Mouse (Mus musculus): ENCODE measurements around the gene Rbm14. TPM values are rescaled to one million over a fixed set of nuclear protein-coding genes. Genes with fewer than 3 reads are reported as not detected.
A peak's percentile ranks its signal among the peaks of the same experiment; 100 is the strongest.

The Rbm14 gene
- polyA plus RNA-seq, 1 experiment from 2014 or later = 75.0 TPM

DNA sequence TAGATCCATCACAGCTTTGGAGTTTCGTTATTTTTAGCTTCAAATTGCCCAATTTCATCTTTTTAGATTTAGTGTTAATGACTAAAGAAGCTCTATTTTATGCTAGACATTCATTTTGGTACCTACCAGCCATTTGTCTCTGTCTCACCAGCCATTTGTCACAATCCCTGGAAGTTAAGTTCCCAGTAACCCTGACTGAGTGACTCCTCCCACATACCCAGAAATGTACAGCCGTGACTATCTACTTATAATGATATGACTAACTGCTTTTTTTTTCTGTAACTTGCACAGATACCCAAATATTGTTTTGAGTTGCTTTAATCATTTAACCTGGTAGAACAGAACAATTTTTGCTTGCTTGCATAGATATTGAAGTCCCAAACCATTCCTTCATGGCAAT lies 34.4 kb upstream of the Rbm14 start:
- H3K36me3 ChIP-seq (ENCODE audit: control insufficient read depth, insufficient read depth, low read length) = no peaks in the 10 kb centered on the region
- WGBS = 56% methylated on average over 2 of the region's 2 CpGs
- no peak overlapping the region for H3K9ac ChIP-seq (ENCODE audit: low read length)
- no peak overlapping the region for H3K4me2 ChIP-seq (ENCODE audit: low read depth, low read length)
- no peaks in the 10 kb centered on the region for H3K9me3 ChIP-seq (replicated peaks; ENCODE audit: control insufficient read depth, low read length)
- H3K27ac ChIP-seq (ENCODE audit: low read length) = no peak overlapping the region
- no peaks in the 10 kb centered on the region for H3K4me1 ChIP-seq (ENCODE audit: control insufficient read depth, insufficient read depth, low read length)
- no peak for ATAC-seq (ENCODE audit: insufficient read depth, low FRiP score)
- H3K4me3 ChIP-seq (replicated peaks; ENCODE audit: low read length) = no peak overlapping the region
- peaks cover 7% of the 10 kb centered on the region for H3K27me3 ChIP-seq (ENCODE audit: control insufficient read depth, insufficient read depth, low read length)

DNA sequence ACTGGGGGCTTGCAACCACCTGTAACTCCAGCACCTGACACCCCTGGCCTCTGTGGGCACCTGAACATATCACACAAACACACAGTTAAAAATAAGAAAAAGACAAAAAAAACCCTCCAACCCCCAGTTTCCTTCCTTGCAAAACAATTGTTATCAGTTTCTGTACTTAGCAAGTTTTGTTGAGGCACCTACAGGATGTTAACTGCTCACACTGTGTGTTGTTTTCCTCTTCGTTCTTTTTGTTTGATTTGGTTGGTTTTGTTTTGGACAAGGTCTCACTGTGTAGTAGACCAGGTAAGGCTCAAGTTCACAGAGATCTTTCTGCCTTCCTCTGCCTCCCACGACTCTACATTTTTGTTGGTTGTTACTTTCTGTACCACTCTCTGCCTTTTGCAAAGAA lies 31.2 kb upstream of the Rbm14 start:
- Histone ChIP-seq H3K9ac (ENCODE audit: low read length) (no peak overlapping the region), H3K4me2 (ENCODE audit: low read depth, low read length) (no peak overlapping the region), H3K4me3 (replicated peaks; ENCODE audit: low read length) (no peak overlapping the region), H3K27ac (ENCODE audit: low read length) (no peak overlapping the region), H3K36me3 (ENCODE audit: control insufficient read depth, insufficient read depth, low read length) (no peaks in the 10 kb centered on the region), H3K4me1 (ENCODE audit: control insufficient read depth, insufficient read depth, low read length) (peaks cover 12% of the 10 kb centered on the region), H3K9me3 (replicated peaks; ENCODE audit: control insufficient read depth, low read length) (no peaks in the 10 kb centered on the region), H3K27me3 (ENCODE audit: control insufficient read depth, insufficient read depth, low read length) (peaks cover 17% of the 10 kb centered on the region)
- no peak for ATAC-seq (ENCODE audit: insufficient read depth, low FRiP score)
- WGBS = 60% methylated on average over 2 of the region's 2 CpGs

DNA sequence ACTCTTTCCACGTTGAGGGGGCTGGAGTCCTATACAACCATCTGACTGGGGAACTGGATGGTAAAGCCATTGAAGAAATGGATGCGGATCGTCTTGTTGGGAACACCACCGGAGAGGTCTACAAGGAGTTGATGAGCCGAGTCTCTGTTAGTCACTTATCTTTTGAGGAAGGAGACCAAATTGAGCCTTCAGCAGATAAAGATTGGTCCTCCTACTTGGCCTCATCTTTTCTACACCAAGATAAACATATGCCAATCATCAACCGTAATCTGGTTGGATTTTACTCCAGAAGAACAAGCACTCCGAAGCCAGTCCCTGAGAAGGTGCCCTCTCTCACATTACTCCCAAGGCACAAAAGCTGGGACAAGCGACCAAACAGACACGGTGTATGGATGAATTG lies 29.4 kb upstream of the Rbm14 start:
- peaks cover 12% of the 10 kb centered on the region for H3K4me1 ChIP-seq (ENCODE audit: control insufficient read depth, insufficient read depth, low read length)
- H3K4me3 ChIP-seq (replicated peaks; ENCODE audit: low read length) = no peak overlapping the region
- 81% methylated on average over 9 of the region's 9 CpGs for WGBS
- H3K4me2 ChIP-seq (ENCODE audit: low read depth, low read length) = no peak overlapping the region
- H3K9me3 ChIP-seq (replicated peaks; ENCODE audit: control insufficient read depth, low read length) = no peaks in the 10 kb centered on the region
- no peak overlapping the region for H3K9ac ChIP-seq (ENCODE audit: low read length)
- peaks cover 17% of the 10 kb centered on the region for H3K27me3 ChIP-seq (ENCODE audit: control insufficient read depth, insufficient read depth, low read length)
- no peaks in the 10 kb centered on the region for H3K36me3 ChIP-seq (ENCODE audit: control insufficient read depth, insufficient read depth, low read length)
- H3K27ac ChIP-seq (ENCODE audit: low read length) = no peak overlapping the region
- no peak for ATAC-seq (ENCODE audit: insufficient read depth, low FRiP score)

DNA sequence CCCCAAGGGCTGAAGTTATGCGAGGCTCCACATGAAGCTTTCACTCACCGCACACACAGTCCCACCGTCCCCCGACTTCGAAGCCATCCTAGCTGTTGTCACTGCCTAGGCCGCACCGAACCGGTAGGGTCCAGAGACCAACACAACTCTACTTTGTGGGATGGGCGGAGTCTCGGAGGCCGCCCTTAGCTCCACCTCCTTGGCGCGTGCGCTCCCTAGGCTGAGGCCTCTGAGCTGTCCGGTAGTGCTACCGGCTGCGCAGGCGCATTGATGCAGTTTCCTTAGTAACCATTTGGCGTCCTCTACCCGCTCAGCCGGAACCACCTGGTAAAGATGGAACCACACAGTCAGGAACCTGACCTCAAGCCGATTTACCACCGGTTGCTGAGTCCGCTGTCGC lies 27.7 kb upstream of the Rbm14 start, which contains the start of the genes Ccs and Ccdc87:
Gene Ccs, minus strand, starts transcription at position 184 of the 400 bp plus-strand sequence.
Gene Ccdc87, plus strand, starts transcription at position 218 of the 400 bp plus-strand sequence.
- Histone ChIP-seq H3K27me3 (ENCODE audit: control insufficient read depth, insufficient read depth, low read length) (peaks cover 17% of the 10 kb centered on the region), H3K9me3 (replicated peaks; ENCODE audit: control insufficient read depth, low read length) (no peaks in the 10 kb centered on the region), H3K4me1 (ENCODE audit: control insufficient read depth, insufficient read depth, low read length) (peaks cover 12% of the 10 kb centered on the region), H3K4me3 (replicated peaks; ENCODE audit: low read length) (peak within 1 kb of the TSS; percentile 69), H3K27ac (ENCODE audit: low read length) (peak within 1 kb of the TSS; percentile 61; the same call in 1 of the 2 replicates), H3K9ac (ENCODE audit: low read length) (peak within 1 kb of the TSS; percentile 86), H3K4me2 (ENCODE audit: low read depth, low read length) (peak within 1 kb of the TSS; percentile 95), H3K36me3 (ENCODE audit: control insufficient read depth, insufficient read depth, low read length) (no peaks in the 10 kb centered on the region)
- WGBS = under 1% methylated on average over 25 of the region's 25 CpGs
- peak; percentile 98 for ATAC-seq (ENCODE audit: insufficient read depth, low FRiP score)

DNA sequence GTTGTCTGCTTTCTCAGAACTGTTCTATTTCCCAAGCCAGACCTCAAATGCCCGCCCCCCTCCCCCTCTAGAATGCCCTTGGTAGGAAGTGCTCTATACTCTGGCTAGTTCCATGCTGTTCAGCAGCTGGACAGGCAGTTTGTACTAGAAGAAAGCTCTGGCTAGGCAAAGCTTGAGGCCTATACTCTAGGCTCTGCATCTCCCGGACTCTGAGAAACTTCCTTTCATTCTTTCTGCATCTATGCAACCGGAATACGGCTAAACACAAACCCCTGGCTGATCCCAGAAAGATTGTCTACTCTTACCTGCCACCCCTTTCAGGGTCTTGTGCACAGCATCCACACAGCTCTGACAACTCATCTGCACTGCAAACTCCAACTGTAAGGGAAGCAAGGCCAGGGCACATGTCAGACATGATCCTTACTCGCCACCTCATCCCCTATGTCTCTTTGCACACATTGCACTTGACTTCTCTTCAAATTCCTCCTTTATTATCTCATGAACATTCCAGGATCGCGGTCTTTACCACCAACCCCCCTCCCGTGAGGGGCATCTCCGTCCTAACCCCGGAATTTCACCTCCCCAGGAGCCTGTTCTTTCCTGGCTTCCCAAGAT lies 27.2 kb upstream of the Rbm14 start:
- peaks cover 17% of the 10 kb centered on the region for H3K27me3 ChIP-seq (ENCODE audit: control insufficient read depth, insufficient read depth, low read length)
- 0 out of 2 replicates have a peak, but pooled peaks have one; percentile 4 for ATAC-seq (ENCODE audit: insufficient read depth, low FRiP score)
- peak overlapping the region; percentile 95 for H3K4me2 ChIP-seq (ENCODE audit: low read depth, low read length)
- peak overlapping the region; percentile 69 for H3K4me3 ChIP-seq (replicated peaks; ENCODE audit: low read length)
- peak overlapping the region; percentile 61; the same call in 1 of the 2 replicates for H3K27ac ChIP-seq (ENCODE audit: low read length)
- WGBS = 26% methylated on average over 10 of the region's 10 CpGs
- H3K9ac ChIP-seq (ENCODE audit: low read length) = peak overlapping the region; percentile 86
- H3K36me3 ChIP-seq (ENCODE audit: control insufficient read depth, insufficient read depth, low read length) = no peaks in the 10 kb centered on the region
- no peaks in the 10 kb centered on the region for H3K9me3 ChIP-seq (replicated peaks; ENCODE audit: control insufficient read depth, low read length)
- H3K4me1 ChIP-seq (ENCODE audit: control insufficient read depth, insufficient read depth, low read length) = peaks cover 12% of the 10 kb centered on the region

DNA sequence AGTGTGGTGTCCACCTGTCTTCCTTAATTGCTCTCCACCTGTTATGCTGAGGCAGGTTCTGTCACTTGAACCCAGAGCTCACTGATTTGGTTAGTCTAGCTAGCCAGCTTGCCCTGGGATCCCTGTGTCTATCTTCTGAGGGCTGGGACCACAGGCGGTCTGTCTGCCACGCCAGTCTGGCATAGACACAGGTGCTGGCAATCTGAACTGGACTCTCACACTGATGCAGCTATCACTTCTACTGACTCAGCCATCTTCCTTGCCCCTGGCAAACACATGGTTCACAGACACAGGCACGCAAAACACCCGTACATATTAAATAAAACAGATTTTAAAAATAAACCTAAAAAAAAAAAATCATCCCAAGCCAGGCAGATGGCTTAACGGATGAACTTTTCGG lies 25.6 kb upstream of the Rbm14 start:
- 91% methylated on average over 6 of the region's 6 CpGs for WGBS
- Histone ChIP-seq H3K27me3 (ENCODE audit: control insufficient read depth, insufficient read depth, low read length) (peaks cover 17% of the 10 kb centered on the region), H3K9me3 (replicated peaks; ENCODE audit: control insufficient read depth, low read length) (no peaks in the 10 kb centered on the region), H3K9ac (ENCODE audit: low read length) (no peak overlapping the region), H3K4me2 (ENCODE audit: low read depth, low read length) (no peak overlapping the region), H3K4me3 (replicated peaks; ENCODE audit: low read length) (no peak overlapping the region), H3K36me3 (ENCODE audit: control insufficient read depth, insufficient read depth, low read length) (no peaks in the 10 kb centered on the region), H3K4me1 (ENCODE audit: control insufficient read depth, insufficient read depth, low read length) (peaks cover 12% of the 10 kb centered on the region), H3K27ac (ENCODE audit: low read length) (no peak overlapping the region)
- no peak for ATAC-seq (ENCODE audit: insufficient read depth, low FRiP score)

DNA sequence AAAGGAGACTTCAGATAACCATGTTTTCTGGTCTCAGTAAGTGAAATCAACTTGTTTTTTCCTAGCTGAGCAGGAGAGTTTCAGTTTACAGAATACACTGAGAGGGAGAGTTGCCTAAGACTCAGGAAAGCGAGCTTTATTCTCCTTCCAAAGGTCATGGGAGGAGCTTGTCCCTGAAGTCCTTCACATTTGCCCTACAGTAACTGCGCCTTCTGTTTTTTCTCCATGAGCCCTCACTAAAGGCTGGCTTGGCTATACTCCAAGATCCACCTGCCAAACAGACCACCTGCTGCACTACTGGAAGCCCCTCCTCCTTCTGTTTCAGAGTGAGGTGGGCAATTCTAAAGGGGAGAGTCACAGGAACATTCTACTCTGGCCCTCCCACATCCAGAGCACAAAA lies 24.7 kb upstream of the Rbm14 start:
- Histone ChIP-seq H3K9me3 (replicated peaks; ENCODE audit: control insufficient read depth, low read length) (no peaks in the 10 kb centered on the region), H3K4me3 (replicated peaks; ENCODE audit: low read length) (no peak overlapping the region), H3K9ac (ENCODE audit: low read length) (no peak overlapping the region), H3K4me2 (ENCODE audit: low read depth, low read length) (no peak overlapping the region), H3K27me3 (ENCODE audit: control insufficient read depth, insufficient read depth, low read length) (peaks cover 12% of the 10 kb centered on the region), H3K27ac (ENCODE audit: low read length) (no peak overlapping the region), H3K4me1 (ENCODE audit: control insufficient read depth, insufficient read depth, low read length) (peaks cover 12% of the 10 kb centered on the region), H3K36me3 (ENCODE audit: control insufficient read depth, insufficient read depth, low read length) (no peaks in the 10 kb centered on the region)
- 66% methylated on average over 2 of the region's 2 CpGs for WGBS
- no peak for ATAC-seq (ENCODE audit: insufficient read depth, low FRiP score)

DNA sequence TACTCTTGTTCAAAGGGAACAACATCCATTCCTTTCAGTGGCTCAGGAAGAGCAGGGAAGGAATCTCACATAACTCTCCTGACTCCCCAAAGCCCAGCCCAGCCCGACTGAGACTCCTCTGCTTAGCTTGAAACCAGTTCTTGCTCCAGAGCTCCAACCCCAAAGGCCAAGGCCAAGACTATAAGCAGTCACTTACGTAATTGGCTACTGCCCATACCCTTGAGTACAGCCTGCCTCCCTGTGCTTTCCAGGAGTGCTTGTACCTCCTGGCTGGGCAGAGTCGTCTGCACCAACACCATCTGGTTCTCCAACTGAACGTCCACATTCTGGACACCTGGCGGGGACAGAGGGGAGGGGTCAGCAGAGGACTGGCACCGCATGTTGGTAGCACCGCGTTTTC lies 22.5 kb upstream of the Rbm14 start:
- H3K27ac ChIP-seq (ENCODE audit: low read length) = no peak overlapping the region
- no peak for ATAC-seq (ENCODE audit: insufficient read depth, low FRiP score)
- H3K36me3 ChIP-seq (ENCODE audit: control insufficient read depth, insufficient read depth, low read length) = no peaks in the 10 kb centered on the region
- no peak overlapping the region for H3K9ac ChIP-seq (ENCODE audit: low read length)
- peaks cover 9% of the 10 kb centered on the region for H3K4me1 ChIP-seq (ENCODE audit: control insufficient read depth, insufficient read depth, low read length)
- H3K27me3 ChIP-seq (ENCODE audit: control insufficient read depth, insufficient read depth, low read length) = no peaks in the 10 kb centered on the region
- H3K4me2 ChIP-seq (ENCODE audit: low read depth, low read length) = no peak overlapping the region
- no peaks in the 10 kb centered on the region for H3K9me3 ChIP-seq (replicated peaks; ENCODE audit: control insufficient read depth, low read length)
- WGBS = 85% methylated on average over 8 of the region's 8 CpGs
- no peak overlapping the region for H3K4me3 ChIP-seq (replicated peaks; ENCODE audit: low read length)

DNA sequence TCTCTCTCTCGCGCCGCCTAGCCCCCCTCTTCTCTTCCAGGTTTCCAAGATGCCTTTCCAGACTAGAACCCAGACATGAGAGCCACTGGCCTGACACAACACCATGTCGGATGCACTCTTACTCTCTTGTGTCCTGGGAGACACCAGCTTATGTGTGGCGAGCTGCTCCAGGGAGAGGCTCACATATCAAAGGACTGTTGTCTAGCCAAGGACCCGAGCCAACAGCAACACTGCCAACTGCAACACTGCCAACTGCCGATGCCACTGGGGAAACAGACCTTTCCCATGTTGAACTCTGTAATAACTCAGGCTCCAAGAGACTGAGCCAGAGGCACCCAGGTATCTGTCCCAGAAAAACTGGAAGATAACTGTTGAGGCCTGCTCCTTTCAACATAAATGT lies 17.7 kb upstream of the Rbm14 start:
- ATAC-seq (ENCODE audit: insufficient read depth, low FRiP score) = no peak
- Histone ChIP-seq H3K4me1 (ENCODE audit: control insufficient read depth, insufficient read depth, low read length) (0 out of 2 replicates have a peak, but pooled peaks cover 3% of the 10 kb centered on the region), H3K36me3 (ENCODE audit: control insufficient read depth, insufficient read depth, low read length) (peaks cover 4% of the 10 kb centered on the region), H3K27ac (ENCODE audit: low read length) (peak overlapping the region; percentile 19; the same call in 1 of the 2 replicates), H3K4me3 (replicated peaks; ENCODE audit: low read length) (no peak overlapping the region), H3K9ac (ENCODE audit: low read length) (no peak overlapping the region), H3K9me3 (replicated peaks; ENCODE audit: control insufficient read depth, low read length) (no peaks in the 10 kb centered on the region), H3K4me2 (ENCODE audit: low read depth, low read length) (no peak overlapping the region), H3K27me3 (ENCODE audit: control insufficient read depth, insufficient read depth, low read length) (no peaks in the 10 kb centered on the region)
- WGBS = 59% methylated on average over 7 of the region's 7 CpGs
